Mouse (Mus musculus): Measurements from ENCODE around the gene Resf1. TPM values are rescaled to one million over a fixed set of nuclear protein-coding genes. Genes with fewer than 3 reads are reported as not detected.
"Not testable (repeated sequence)": the region's sequence is repeated elsewhere in the genome, so short reads cannot be mapped to it uniquely, and the experiment has no call there.

The Resf1 gene
- 10 to 100 TPM; 12.9 to 18.0 TPM for total RNA-seq (2021)

DNA sequence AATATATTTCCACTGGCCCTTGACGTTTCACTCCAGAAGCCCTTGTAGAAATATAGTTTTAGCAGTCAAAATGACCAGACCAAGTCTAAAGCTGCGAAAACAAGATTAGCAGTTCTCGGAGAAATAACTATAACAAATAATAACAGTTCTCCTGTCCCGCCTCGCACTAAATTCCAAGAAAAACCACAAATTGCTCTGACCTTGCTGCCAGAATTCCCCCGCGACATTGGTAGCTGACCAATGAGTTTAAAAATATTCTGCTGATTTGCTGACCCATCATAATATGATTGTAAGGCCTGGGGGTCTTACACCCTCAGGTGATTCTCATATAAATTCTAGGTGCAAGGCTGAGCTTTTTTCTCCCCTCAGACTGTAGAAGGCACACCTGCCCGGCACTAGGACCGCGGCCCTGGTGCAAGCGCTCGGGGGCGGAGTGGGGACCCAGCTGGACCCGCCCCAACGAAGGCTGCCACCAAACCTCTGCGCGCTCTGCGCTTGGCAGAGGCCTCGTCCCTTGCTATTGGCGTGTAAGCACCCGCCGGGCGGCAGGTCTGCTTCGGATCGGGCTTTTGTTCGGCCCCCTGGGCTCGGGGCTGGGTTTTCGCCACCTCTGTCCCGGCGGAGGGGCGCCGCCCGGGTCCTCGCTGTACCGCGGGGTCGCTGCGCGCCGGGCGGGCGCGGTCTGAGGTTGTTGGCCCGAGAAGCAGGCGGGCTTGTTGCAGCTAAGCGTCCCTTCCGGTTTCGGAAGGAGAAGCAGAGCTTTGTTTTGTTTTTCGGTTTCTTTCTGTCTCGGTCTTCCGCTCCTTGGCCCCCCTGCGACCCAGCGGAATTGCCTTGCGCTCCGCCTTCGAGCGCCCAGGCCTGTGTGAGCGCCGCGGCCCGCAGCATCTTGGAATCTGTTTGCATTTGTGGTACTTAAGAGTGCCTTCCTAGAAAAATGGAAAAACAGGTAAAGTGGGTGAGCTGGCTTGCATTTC lies at the start of gene Resf1:
Resf1 (plus strand) TSS at position 459 of the 977 bp plus-strand sequence.
- peak; percentile 77 for DNase-seq (ENCODE audit: extremely low spot score in 1 of 2, low spot score in 1 of 2)

DNA sequence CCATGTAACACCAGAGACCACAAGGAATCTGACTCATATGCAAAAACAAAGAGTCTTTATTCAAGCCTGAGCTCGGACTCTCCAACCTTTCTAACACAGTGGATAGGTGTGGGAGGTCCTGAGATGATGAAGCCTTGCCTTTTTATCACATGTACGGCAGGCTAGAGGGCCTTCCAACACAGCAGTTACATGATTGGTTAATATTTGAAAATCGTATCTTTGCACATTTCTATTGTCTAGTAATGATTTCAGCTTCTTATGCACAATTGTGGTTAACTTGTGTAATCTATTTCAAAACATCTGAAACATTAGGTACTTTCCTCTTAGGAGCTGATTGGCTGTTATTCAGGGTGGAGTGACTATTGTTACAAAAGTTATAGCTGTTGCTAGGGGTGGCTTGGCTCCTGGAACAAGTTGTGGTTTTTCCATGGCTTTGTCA lies 48.4 kb upstream of the Resf1 start:
- no peak for DNase-seq (ENCODE audit: extremely low spot score in 1 of 2, low spot score in 1 of 2)

DNA sequence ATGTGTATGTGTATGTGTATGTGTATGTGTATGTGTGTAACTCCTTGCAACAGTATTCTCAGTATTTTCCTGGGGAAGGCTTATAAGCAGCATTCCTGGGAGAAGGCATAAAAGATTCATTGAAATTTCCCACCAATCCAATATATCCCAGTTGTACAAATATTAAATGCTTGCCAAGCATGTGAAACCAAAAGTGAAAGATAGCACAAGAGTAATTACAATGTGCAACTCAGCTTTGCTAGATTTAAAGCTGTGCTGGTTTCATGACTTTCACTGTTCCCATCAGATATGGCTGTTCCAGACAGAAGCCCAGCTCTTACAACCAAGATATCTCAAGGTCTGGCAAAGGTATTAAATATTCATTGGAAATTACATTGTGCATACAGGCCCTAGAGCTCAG lies 41.3 kb upstream of the Resf1 start:
- no peak for DNase-seq (ENCODE audit: extremely low spot score in 1 of 2, low spot score in 1 of 2)

DNA sequence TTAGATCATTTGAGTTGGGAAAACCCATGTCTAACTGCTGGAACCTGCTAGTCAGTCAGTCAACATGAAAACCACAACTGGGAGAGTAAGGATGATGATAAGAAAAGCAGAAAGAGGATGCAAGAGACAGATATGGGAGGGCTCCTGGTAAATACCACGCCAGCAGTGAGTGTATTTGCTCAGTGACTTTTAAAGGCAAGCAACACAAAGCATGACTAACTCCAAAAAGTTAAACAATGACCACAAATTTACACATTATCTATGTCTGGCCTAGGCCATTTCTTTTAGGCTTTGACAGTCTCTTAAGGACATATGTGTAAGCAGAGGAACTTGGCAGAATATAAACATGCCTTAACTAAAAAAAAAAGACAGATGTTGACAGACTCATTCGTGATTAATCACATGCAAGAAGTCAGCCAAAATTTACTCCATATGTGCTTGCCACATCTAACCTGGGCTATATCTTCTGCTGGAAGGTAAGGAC lies 30.9 kb upstream of the Resf1 start:
- no peak for DNase-seq (ENCODE audit: extremely low spot score in 1 of 2, low spot score in 1 of 2)

DNA sequence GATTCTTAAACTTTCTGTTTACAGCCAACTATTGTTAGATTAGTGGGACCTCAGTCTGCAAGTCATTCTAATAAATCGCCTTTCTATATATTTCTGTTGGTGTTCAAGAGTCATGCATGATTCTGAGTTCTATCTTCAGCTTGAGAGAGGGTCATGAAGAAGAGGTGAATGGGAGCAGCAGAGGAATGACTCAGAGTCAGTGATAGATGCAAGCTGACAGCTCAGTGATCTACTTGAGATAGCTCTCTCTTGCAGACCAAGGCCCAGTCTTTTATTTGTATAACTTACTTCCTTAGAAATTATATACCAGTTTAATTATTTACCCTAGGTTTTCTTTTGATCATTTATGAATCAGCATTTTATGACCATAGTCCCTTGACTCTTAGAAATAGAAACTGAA lies 30.3 kb upstream of the Resf1 start:
- DNase-seq (ENCODE audit: extremely low spot score in 1 of 2, low spot score in 1 of 2) = no peak

DNA sequence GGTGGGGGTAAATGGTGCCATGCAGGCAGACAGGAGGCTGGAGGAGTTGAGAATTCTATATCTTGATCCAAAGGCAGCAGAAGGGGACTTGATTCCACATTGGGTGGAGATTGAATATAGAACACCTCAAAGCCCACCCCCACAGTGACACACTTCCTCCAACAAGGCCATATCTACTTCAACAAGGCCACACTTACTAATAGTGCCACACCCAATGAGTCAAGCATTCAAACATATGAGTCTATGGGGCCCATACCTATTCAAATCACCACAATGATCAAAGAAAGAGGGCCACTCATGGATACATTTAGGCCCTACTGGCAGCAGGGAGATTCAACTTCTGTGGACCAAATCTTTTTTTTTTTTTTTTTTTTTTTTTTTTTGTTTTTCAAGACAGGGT lies 28.7 kb upstream of the Resf1 start:
- DNase-seq (ENCODE audit: extremely low spot score in 1 of 2, low spot score in 1 of 2) = no peak

DNA sequence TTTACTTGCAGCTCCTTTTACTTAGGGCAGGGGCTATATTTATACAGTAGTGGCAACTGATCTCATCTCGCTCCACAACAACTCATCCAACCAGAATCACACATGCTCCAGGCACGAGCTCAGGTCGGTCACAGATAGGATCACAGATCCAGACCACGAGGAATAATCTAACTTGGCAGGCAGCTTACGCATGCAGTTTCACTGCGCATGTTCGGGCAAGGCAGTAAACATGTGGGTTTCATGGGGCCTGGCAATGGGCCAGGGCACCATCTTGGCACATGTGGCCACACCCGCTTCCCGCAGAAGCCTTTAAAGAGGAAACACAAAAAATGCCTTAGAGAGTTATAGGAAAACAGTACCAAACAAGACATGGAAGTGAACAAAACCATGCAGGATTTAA lies 21.0 kb upstream of the Resf1 start:
- not testable (repeated sequence) for DNase-seq (ENCODE audit: extremely low spot score in 1 of 2, low spot score in 1 of 2)

DNA sequence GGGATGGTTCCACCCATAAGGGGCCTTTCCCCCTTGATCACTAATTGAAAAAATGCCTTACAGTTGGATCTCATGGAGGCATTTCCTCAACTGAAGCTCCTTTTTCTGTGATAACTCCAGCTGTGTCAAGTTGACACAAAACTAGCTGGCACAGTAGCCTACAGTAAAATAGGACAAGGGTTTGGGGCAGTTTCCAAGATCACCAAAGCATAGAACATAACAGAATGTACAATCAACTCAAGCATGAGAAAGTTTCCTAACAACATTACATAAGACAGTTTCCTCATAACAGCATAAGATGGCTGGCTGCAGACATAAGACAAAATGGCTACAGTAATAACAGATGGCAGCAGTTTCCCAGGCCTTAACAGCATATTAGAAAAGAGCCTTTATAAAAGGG lies 6.0 kb upstream of the Resf1 start:
- not testable (repeated sequence) for DNase-seq (ENCODE audit: extremely low spot score in 1 of 2, low spot score in 1 of 2)

DNA sequence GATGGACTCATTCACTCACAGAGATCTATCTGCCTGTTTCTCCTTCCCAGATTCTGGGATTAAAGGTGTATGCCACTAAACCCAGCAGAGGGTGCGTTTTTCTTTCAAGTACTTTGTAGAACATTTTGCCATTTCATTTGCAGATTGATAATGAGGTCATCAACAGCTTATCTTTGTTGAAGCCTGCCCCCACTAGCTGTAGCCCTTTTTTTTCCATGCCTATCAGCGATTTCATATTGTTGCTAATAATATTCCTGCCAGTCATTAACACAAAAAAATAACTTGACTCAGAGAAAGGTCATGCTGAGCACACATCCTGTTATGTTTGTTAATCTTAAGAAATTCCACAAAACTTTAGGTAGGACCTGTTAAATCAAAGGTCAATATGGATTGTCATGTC lies 2.1 kb upstream of the Resf1 start:
- DNase-seq (ENCODE audit: extremely low spot score in 1 of 2, low spot score in 1 of 2) = no peak

DNA sequence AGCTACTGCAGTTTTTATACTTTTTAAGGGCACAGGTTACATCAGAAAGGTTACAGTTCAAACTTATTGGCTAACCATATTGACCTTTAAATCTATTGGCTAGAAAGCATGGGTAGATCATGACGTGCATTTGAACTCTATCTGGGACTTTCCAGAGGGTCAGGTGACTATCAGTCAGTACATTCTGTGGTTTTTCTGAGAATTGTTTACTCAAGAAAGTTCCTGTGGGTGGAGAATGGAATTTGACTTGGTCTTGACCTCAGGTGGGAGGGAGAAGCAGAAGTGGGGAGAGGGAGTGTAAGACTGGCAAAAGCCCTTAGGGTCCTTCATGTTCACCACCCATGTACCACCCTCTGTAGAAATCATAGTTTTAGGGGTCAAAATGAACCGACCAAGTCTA lies 1.4 kb upstream of the Resf1 start:
- no peak for DNase-seq (ENCODE audit: extremely low spot score in 1 of 2, low spot score in 1 of 2)

DNA sequence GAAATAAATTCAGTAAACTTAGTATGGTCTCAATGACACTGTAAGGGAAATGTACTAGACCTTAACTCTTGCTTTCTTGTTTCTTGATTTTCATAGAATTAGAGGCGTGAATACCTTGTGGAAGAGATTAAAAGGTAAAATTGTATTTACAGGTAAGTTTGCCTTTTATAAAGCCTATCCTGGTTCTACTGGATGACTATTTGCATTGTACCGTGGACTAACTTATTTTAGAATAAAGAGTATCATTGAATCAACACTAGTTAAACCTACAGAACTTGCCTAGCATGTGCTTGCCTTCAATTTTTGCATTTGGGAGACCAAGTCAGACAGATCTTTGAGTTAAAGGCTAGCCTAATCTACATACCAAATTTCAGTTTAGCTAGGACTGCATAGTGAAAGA lies 1.0 kb downstream of the Resf1 start:
- no peak for DNase-seq (ENCODE audit: extremely low spot score in 1 of 2, low spot score in 1 of 2)

DNA sequence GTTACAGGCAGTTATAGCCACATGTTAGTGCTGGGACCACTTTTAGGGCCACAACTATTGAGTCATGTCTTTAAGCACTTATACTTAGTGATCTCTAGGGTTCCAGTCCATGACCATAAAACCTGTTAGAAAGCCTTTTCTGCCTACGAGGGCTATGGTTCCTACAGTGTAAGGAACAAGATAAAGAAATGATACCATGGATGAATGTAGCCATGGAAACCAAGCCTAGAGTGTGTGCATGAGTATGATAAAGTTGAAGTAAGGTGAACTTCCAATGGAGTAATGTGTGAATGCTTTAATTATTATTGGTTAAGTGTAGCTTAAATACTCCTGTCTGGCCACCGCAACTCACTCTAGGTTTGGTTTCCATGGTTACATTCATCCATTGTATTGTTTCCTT lies 1.8 kb downstream of the Resf1 start:
- no peak for DNase-seq (ENCODE audit: extremely low spot score in 1 of 2, low spot score in 1 of 2)

DNA sequence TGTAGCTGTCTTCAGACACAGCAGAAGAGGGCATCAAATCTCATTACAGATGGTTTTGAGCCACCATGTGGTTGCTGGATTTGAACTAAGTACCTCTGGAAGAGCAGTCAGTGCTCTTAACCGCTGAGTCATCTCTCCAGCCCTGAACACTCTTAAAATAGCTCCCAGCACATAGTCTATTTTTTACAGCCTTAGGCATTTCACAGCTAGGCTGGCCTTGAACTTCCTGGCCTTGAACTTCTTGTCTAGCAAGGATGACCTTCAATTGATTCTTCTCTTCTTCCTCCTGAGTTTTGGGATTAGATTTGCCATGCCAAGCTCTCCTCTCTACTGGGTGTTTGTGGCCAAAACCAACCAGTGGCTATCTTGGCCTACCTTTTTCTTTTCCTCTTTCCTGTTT lies 2.6 kb downstream of the Resf1 start:
- DNase-seq (ENCODE audit: extremely low spot score in 1 of 2, low spot score in 1 of 2) = no peak

DNA sequence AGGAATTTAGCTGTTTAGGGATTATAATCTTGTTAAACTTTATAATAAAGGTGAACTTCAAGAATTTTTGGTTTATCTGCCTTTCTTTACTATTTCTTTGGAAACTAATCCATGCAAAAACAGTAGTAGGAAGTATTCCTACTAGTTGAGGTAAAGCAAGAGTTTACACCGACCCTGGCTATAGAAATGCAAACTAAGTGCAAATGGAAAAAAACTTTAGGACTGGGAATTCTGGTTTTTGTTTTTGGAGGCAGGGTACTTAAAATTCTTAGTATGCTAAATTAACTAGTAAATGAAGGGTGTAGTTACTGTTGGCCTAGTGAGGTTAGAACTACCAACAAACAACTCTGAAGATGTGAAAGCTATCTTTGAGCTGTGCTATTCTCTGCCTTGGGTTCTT lies 3.0 kb downstream of the Resf1 start:
- no peak for DNase-seq (ENCODE audit: extremely low spot score in 1 of 2, low spot score in 1 of 2)

DNA sequence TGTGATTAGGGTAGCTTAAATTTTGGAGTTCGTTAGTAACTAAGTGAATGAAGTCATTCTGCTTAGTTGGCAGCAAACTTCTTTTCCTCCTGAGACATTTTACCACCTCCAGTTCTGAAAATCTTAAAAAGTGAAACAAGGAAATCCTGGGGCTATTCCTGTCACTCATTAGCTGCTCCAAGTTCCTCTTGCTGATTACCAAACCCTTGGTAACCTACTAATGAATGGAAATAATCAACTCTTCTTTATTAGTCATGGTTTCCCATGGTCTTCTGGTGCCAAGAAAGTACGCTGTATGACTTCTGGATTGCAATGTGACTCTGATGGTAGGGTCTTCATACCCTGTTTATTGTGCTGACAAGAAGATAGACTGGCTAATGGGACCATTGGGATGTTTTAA lies 5.7 kb downstream of the Resf1 start:
- DNase-seq (ENCODE audit: extremely low spot score in 1 of 2, low spot score in 1 of 2) = no peak

DNA sequence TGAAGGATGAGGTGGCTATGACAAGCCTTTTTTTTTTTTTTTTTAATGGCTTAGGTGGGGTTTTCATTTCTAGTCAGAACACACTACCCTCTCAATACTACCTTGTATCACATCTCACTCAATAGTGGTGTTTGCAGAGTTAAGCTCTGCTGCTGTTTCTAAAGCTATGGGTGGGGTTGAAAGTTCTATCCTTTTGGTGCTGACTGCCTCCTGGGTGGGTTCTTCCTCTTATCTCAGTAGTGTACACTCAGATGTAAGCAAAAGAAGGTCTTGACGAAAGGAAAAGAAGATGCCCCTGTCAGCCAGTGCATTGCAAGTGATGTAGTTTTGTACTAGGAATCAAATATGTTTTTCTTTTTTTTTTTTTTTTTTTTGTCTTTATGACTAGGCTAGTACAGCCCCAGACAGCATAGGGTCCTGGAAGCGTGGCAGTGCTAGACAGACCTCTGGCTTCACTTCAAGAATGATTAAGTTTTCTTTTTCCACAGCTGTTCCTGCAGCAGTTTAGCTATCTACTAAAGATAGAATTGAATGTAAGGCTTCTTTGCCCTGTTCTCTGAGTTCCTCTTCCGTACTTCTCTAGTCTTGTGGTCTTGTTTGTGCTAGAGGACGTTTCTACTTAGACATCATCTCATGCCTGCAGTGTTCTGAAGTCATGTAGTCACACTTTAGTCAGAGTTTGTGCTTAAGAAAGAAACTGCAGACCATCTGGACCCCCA lies 14.5 kb downstream of the Resf1 start:
- DNase-seq (ENCODE audit: extremely low spot score in 1 of 2, low spot score in 1 of 2) = no peak

DNA sequence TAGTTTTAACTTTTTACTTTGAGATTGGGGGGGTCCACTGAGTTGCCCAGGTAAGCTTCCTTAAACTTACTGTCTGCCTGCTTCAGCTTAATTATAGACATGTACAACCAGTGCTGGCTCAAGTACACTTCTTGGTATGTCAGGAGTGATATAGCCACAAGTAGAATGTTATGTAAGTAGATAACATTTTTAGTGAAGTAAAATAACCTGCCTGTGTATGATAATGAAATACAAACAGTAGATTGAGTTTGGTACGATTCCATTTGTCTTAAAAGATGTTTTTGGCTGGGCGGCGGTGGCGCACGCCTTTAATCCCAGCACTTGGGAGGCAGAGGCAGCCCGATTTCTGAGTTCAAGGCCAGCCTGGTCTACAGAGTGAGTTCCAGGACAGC lies 15.0 kb downstream of the Resf1 start:
- no peak for DNase-seq (ENCODE audit: extremely low spot score in 1 of 2, low spot score in 1 of 2)

DNA sequence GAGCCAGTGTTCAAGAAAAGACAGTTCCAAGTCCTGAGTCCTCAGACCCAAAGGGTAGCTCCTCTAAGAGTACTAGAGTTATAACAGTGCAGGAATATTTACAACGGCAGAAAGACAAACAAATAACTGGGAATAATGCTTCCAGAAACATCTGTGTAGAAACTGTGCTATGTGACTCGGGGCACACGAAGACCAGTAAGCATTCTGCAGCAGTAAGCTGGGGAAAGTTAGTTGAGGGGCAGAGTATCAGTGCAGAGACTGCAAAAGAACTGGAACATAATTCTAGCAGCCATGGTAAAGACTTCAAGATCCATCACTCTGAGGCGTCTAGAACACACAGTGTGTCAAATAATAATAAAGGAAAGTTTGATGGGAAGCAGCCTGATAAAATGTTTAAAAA lies 19.9 kb downstream of the Resf1 start:
- DNase-seq (ENCODE audit: extremely low spot score in 1 of 2, low spot score in 1 of 2) = no peak

DNA sequence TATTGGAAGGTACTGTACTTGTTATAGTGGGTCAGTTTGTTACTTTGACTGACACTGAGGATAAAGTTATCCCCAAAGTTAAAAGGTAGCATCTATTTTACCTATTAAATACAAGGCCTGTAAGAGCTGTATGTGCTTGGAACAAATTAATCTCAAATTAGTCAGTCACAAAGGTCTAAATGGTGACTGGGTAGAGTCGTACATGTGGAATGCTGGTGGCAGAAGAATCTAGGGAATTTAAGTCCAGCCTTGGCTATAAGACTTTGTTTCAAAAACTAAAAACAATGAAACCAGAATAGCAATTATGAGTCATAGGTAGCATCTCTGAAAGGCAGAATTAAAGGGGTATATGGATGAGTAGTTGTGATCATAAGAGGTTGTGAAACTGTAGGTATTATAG lies 21.1 kb downstream of the Resf1 start:
- no peak for DNase-seq (ENCODE audit: extremely low spot score in 1 of 2, low spot score in 1 of 2)

DNA sequence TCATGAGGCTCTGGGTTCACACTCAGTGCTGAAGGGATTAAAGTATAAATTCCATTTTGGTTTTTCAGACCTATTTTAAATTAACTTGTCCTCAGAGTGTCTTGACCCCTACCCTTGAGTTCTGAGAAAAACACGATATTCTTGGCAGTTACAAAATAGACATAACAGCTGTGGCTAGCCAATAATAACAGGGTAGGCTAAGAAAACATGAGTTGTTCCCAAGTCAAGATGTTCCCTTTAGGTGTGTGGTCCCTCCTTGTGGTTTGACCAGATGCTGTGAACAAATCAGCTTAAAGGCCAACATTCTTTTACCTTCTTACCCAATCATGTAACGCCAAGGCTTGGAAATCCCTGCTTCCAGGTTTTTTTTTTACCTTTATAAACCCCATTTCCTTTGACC lies 23.8 kb downstream of the Resf1 start:
- DNase-seq (ENCODE audit: extremely low spot score in 1 of 2, low spot score in 1 of 2) = no peak

DNA sequence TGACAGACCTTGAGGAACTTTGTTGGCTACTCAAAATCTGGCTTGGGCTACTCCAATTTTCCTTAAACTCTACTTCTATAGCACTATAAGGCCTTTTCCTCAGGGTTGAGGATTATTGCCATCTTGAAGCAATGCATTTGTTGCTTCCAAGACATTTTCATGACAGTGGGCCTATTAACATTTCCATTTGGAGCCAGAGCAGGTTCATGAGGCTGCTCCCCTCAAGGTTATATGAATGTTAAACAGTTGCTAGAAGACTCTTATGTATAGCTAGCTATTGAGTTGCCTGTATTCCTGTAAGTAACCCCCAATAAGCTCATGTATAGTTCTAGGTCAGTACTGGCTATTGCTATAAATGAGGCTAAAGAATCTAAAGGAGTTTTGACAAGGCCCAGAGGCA lies 28.8 kb downstream of the Resf1 start:
- no peak for DNase-seq (ENCODE audit: extremely low spot score in 1 of 2, low spot score in 1 of 2)

DNA sequence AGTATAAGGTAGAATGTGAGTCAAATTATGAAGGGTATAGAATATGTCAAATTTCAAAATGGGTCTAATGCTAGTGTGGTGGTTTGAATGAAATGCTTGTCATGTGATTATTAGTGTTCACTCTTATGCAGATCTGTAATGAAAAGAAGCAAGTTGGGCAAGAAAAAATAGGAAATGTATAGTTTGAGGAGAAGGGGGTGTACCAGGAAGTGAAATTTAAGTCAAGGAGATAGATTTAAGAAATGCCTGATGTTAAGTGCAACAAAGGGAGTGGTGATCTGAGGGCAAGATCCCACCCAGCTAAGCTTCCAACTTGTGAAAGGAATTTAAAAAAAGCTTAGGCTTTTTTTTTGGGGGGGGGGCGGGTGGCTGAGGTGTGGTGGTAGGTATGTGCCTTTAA lies 29.4 kb downstream of the Resf1 start:
- DNase-seq (ENCODE audit: extremely low spot score in 1 of 2, low spot score in 1 of 2) = no peak

Data from layer of hippocampus, postnatal 25 days (tissue).